Mouse (Mus musculus) kidney, postnatal 0 days (tissue): ENCODE data around the gene Clpsl2. TPM values are rescaled to one million over a fixed set of nuclear protein-coding genes. Genes with fewer than 3 reads are reported as not detected.
A peak's percentile ranks its signal among the peaks of the same experiment; 100 is the strongest.

ENCODE experiments used
- ATAC-seq: fragments of 200-750 bp; cut with Nextera tagmentation; replicated peaks from 2 replicates; pipeline ENCODE4 v1.8.0; 2017; ENCODE audit warnings: low read depth, moderate number of reproducible peaks, moderate TSS enrichment, moderate library complexity; ENCODE audit not compliant: low FRiP score
- DNase-seq: peaks from one replicate; pipeline ENCODE4 v3.0.0-alpha.2; 2016; ENCODE audit warnings: low spot score
- H3K27ac ChIP-seq: fragments of 300-500 bp; sonication (generic); 2 replicates; pipeline ENCODE4 v1.5.1; 2014; ENCODE audit warnings: mild to moderate bottlenecking
- H3K27me3 ChIP-seq: fragments of 300-500 bp; sonication (generic); 2 replicates; pipeline ENCODE4 v1.6.1; 2014; ENCODE audit warnings: low read length, mixed read lengths; ENCODE audit not compliant: insufficient read depth
- H3K36me3 ChIP-seq: fragments of 300-500 bp; sonication (generic); 2 replicates; pipeline ENCODE4 v1.6.1; 2014; ENCODE audit warnings: low read length, mixed read lengths; ENCODE audit not compliant: insufficient read depth
- H3K4me1 ChIP-seq: fragments of 300-500 bp; sonication (generic); replicated peaks from 2 replicates; pipeline ENCODE4 v1.6.1; 2014; ENCODE audit warnings: antibody characterized with exemption, low read length, mixed read lengths; ENCODE audit not compliant: insufficient read depth
- H3K4me2 ChIP-seq: fragments of 300-500 bp; sonication (generic); 2 replicates; pipeline ENCODE4 v1.6.1; 2014; ENCODE audit warnings: mild to moderate bottlenecking, low read length, moderate library complexity, mixed read lengths
- H3K4me3 ChIP-seq: fragments of 300-500 bp; sonication (generic); replicated peaks from 2 replicates; pipeline ENCODE4 v1.5.1; 2014; ENCODE audit warnings: low read depth, low read length
- H3K9ac ChIP-seq: fragments of 300-500 bp; sonication (generic); 2 replicates; pipeline ENCODE4 v1.6.1; 2014; ENCODE audit warnings: low read depth, low read length
- H3K9me3 ChIP-seq: fragments of 300-500 bp; sonication (generic); replicated peaks from 2 replicates; pipeline ENCODE4 v1.6.1; 2016; ENCODE audit warnings: low read length, inconsistent platforms, mixed read lengths
- CTCF ChIP-seq: IDR thresholded peaks from 2 replicates; pipeline ENCODE4 v1.5.1; 2016; ENCODE audit warnings: antibody characterized with exemption, low read depth, mild to moderate bottlenecking, moderate library complexity
- WGBS: fragments of 180-500 bp; shearing (Covaris S2); extraction: QIAGEN DNeasy Blood & Tissue Kit; methylation state at CpG from one replicate; pipeline ENCODE4 v1.1.7; 2014; 5-methylcytosine and 5-hydroxymethylcytosine counted together
- polyA plus RNA-seq: library from polyadenylated mRNA; unstranded; fragments of >200 nt; fragmentation: Nextera tagmentation; extraction: Ambion mirVana; gene quantifications from 2 replicates; pipeline ENCODE4 v1.2.1, GENCODE M21; 2015

The Clpsl2 gene
- polyA plus RNA-seq, 1 experiment from 2014 or later, result not detected

DNA sequence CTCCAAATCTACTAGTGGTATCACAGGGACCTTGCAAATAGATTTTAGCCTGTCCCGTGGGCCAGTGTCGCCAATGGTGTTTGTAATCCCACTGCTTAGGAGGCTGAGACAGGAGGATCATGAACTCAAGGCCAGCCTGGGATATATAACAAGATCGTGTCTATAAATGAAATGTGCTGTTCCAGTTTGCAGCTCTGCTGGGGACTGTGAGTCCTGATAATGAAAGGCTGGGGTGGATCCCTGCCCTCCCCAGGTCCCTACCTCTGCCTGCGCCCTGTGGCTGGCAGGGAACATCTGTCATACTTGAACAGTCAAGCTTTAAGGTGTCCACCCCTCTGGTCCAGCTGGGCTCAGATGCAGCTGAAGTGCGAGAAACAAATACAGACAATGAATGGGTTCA lies 34.7 kb upstream of the Clpsl2 start:
- H3K9ac ChIP-seq, result no peak overlapping the region
- no peak for DNase-seq
- no peak for TF ChIP-seq CTCF
- no peak overlapping the region for H3K4me2 ChIP-seq
- ATAC-seq, result no peak
- no peaks in the 10 kb centered on the region for H3K27me3 ChIP-seq
- H3K4me1 ChIP-seq, result peaks cover 40% of the 10 kb centered on the region
- H3K4me3 ChIP-seq, result no peak overlapping the region
- 66% methylated on average over 5 of the region's 5 CpGs for WGBS
- no peak overlapping the region for H3K27ac ChIP-seq
- no peaks in the 10 kb centered on the region for H3K36me3 ChIP-seq
- H3K9me3 ChIP-seq, result no peaks in the 10 kb centered on the region

GRCm38 (mm10) chr17:28515431-28516341 lies 33.5 kb upstream of the Clpsl2 start:
- Histone ChIP-seq H3K4me1 (peaks cover 37% of the 10 kb centered on the region), H3K4me2 (no peak overlapping the region), H3K4me3 (no peak overlapping the region), H3K27ac (no peak overlapping the region), H3K9me3 (no peaks in the 10 kb centered on the region), H3K9ac (no peak overlapping the region), H3K36me3 (no peaks in the 10 kb centered on the region), H3K27me3 (no peaks in the 10 kb centered on the region)
- ATAC-seq (0 out of 2 replicates have a peak, but pooled peaks have one; percentile 18), DNase-seq (no peak)
- TF ChIP-seq CTCF, result no peak
- WGBS, result 56% methylated on average over 10 of the region's 10 CpGs

GRCm38 (mm10) chr17:28516881-28517280 lies 32.3 kb upstream of the Clpsl2 start:
- peaks cover 34% of the 10 kb centered on the region for H3K4me1 ChIP-seq
- H3K4me2 ChIP-seq, result no peak overlapping the region
- no peak overlapping the region for H3K4me3 ChIP-seq
- ATAC-seq, result no peak
- 82% methylated on average over 4 of the region's 4 CpGs for WGBS
- H3K9ac ChIP-seq, result no peak overlapping the region
- H3K9me3 ChIP-seq, result no peaks in the 10 kb centered on the region
- no peak for DNase-seq
- H3K27ac ChIP-seq, result 0 out of 2 replicates have a peak overlapping the region, but pooled peaks have one; percentile 32
- H3K36me3 ChIP-seq, result no peaks in the 10 kb centered on the region
- H3K27me3 ChIP-seq, result no peaks in the 10 kb centered on the region
- no peak for TF ChIP-seq CTCF

DNA sequence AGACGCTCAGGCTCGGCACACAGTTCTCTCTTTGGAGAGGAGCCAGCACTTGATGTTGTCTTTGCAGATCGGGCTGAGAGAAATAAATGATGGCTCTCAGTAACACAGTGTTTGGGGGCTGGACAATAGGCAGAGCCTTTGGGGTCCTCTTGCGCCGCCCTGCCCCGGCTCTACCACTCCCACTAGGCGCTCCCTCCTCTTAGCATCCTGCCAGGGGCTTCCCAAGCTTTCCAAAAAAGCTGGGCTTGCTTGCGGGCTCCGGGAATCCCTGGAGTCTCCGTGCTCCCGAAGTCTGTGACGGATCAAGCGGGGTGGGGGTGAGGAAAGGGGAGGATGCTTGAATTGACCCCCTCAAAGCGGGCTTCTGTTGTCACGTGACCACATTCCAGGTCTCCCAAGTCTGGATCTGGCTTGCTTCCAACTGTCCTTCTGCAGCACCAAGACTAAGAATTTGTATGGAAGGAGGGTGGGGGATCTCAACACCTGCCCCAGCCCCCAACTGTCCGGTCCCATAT lies 31.7 kb upstream of the Clpsl2 start, which contains the start of gene Fkbp5:
Gene Fkbp5, minus strand, starts transcription at position 87 of the 515 bp plus-strand sequence.
- Histone ChIP-seq H3K9me3 (no peaks in the 10 kb centered on the region), H3K4me1 (peaks cover 33% of the 10 kb centered on the region), H3K9ac (peak within 1 kb of the TSS; percentile 66), H3K36me3 (no peaks in the 10 kb centered on the region), H3K4me2 (peak within 1 kb of the TSS; percentile 82), H3K4me3 (peak within 1 kb of the TSS; percentile 36), H3K27me3 (no peaks in the 10 kb centered on the region), H3K27ac (peak within 1 kb of the TSS; percentile 89)
- DNase-seq, result peak; percentile 90
- TF ChIP-seq CTCF, result no peak
- peak; percentile 6 for ATAC-seq
- 3% methylated on average over 16 of the region's 16 CpGs for WGBS

GRCm38 (mm10) chr17:28517956-28518614 lies 31.1 kb upstream of the Clpsl2 start:
- H3K4me3 ChIP-seq, result peak overlapping the region; percentile 36
- peaks cover 29% of the 10 kb centered on the region for H3K4me1 ChIP-seq
- no peaks in the 10 kb centered on the region for H3K9me3 ChIP-seq
- TF ChIP-seq CTCF, result no peak
- H3K9ac ChIP-seq, result peak overlapping the region; percentile 66
- peak overlapping the region; percentile 89 for H3K27ac ChIP-seq
- H3K36me3 ChIP-seq, result no peaks in the 10 kb centered on the region
- 1% methylated on average over 45 of the region's 46 CpGs for WGBS
- H3K27me3 ChIP-seq, result no peaks in the 10 kb centered on the region
- DNase-seq (peak; percentile 84), ATAC-seq (peak; percentile 78)
- H3K4me2 ChIP-seq, result peak overlapping the region; percentile 82

DNA sequence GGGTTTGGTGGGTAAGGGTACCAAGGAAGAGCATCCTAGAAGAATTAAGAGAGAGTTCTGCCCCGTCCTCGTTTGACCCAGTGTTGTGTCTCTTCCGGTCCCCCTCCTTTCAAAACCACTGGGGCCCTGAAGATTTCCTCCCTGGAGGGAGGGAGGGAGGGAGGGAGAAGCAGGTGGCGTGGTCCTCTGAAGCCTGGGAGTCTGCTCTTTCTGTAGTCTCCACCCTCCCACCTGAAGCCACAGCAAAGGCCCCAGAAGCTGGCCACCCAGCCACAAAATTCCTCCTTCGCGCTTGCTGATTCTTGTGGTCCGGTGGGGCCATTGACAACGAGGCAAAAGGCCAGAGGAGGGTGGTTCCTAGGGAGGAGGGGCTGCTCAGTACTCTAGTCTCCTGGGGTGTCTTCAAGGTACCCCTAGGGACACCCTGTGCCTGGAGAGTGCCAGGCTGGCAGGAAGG lies 30.6 kb upstream of the Clpsl2 start:
- Histone ChIP-seq H3K9ac (peak overlapping the region; percentile 66), H3K4me1 (peaks cover 29% of the 10 kb centered on the region), H3K4me2 (peak overlapping the region; percentile 82), H3K36me3 (no peaks in the 10 kb centered on the region), H3K9me3 (no peaks in the 10 kb centered on the region), H3K4me3 (peak overlapping the region; percentile 36; the same call in 1 of the 2 replicates), H3K27me3 (no peaks in the 10 kb centered on the region), H3K27ac (peak overlapping the region; percentile 89)
- ATAC-seq (no peak), DNase-seq (no peak)
- 15% methylated on average over 8 of the region's 8 CpGs for WGBS
- TF ChIP-seq CTCF, result no peak
